Comparison of ENCODE assay signal across 8 mouse cellular contexts in genomic region chr12:73794151-73794883, GRCm38 (mm10).
DNase-seq lines count a peak whose midpoint lies in the region; ATAC-seq and TF ChIP-seq lines count a peak whose summit lies in the region.

No protein-coding gene starts in this region.

- H3K27ac ChIP-seq in hindbrain, embryonic 15.5 days (replicated peaks): peak overlapping the region; percentile 64
- 0 out of 2 replicates have a peak overlapping the region, but pooled peaks have one; percentile 7 for H3K27ac ChIP-seq in lung, postnatal 0 days (ENCODE audit: low read length)

- peak; percentile 9 for DNase-seq in R1 (ENCODE audit: low read depth, low spot score)
- peak; percentile 87 to 91 for DNase-seq in cerebellum, postnatal 10 days
- DNase-seq in gastrocnemius, postnatal 10 days: peak; percentile 88
- DNase-seq in layer of hippocampus, postnatal 14 days (ENCODE audit: low spot score in 2 of 2): peak; percentile 38 to 42
- peak; percentile 85 for DNase-seq in lung, postnatal 0 days (ENCODE audit: low spot score)
- DNase-seq in right cerebral cortex, postnatal 14 days: peak; percentile 59
- DNase-seq in urinary bladder, postnatal 4 days (ENCODE audit: low spot score in 2 of 2): peak; percentile 71 to 73

- H3K4me2 ChIP-seq in hindbrain, embryonic 15.5 days: peak overlapping the region; percentile 38
- H3K4me2 ChIP-seq in lung, postnatal 0 days (replicated peaks; ENCODE audit: low read depth, low read length): peak overlapping the region; percentile 28; the same call in 1 of the 2 replicates

- WGBS in hindbrain, embryonic 15.5 days: 19% methylated on average over 17 of the region's 17 CpGs
- WGBS in lung, postnatal 0 days: 16% methylated on average over 17 of the region's 17 CpGs

- peak; percentile 62; the same call in 1 of the 2 replicates for ATAC-seq in hindbrain, embryonic 15.5 days (ENCODE audit: low FRiP score, low read depth)
- ATAC-seq in lung, postnatal 0 days: peak; percentile 87

- no peaks in the 10 kb centered on the region for H3K27me3 ChIP-seq in hindbrain, embryonic 15.5 days
- H3K27me3 ChIP-seq in lung, postnatal 0 days (replicated peaks; ENCODE audit: insufficient read depth, low read length): no peaks in the 10 kb centered on the region; the same call in 1 of the 2 replicates

- 0 out of 2 replicates have a peak, but pooled peaks have one; percentile 4 for TF ChIP-seq CTCF in lung, postnatal 0 days (IDR thresholded peaks at IDR 0.05)

- no peaks in the 10 kb centered on the region for H3K36me3 ChIP-seq in hindbrain, embryonic 15.5 days
- no peaks in the 10 kb centered on the region for H3K36me3 ChIP-seq in lung, postnatal 0 days (ENCODE audit: insufficient read depth, low read length)

- H3K9me3 ChIP-seq in hindbrain, embryonic 15.5 days: no peaks in the 10 kb centered on the region
- no peaks in the 10 kb centered on the region for H3K9me3 ChIP-seq in lung, postnatal 0 days (ENCODE audit: low read length)

- H3K4me3 ChIP-seq in hindbrain, embryonic 15.5 days: no peak overlapping the region
- no peak overlapping the region for H3K4me3 ChIP-seq in lung, postnatal 0 days (ENCODE audit: low read depth, low read length)

- TF ChIP-seq EP300 in lung, postnatal 0 days (IDR thresholded peaks at IDR 0.05): no peak

- no peak overlapping the region for H3K9ac ChIP-seq in hindbrain, embryonic 15.5 days
- no peak overlapping the region for H3K9ac ChIP-seq in lung, postnatal 0 days (replicated peaks; ENCODE audit: low read depth)

- peaks cover 19% of the 10 kb centered on the region for H3K4me1 ChIP-seq in hindbrain, embryonic 15.5 days (replicated peaks)
- H3K4me1 ChIP-seq in lung, postnatal 0 days (ENCODE audit: insufficient read depth, low read depth, low read length): peaks cover 22% of the 10 kb centered on the region

Comparison
In these comparisons a context has a peak if more than half of its experiments do, and no peak if none do; other contexts are left out.
1. DNase-seq: peak in every context shown above with its lines; median percentile 89 in cerebellum, postnatal 10 days; 88 in gastrocnemius, postnatal 10 days; 85 in lung, postnatal 0 days; 72 in urinary bladder, postnatal 4 days; 59 in right cerebral cortex, postnatal 14 days; 40 in layer of hippocampus, postnatal 14 days; 9 in R1.